Mouse (Mus musculus): ENCODE measurements around the gene Fmnl2. TPM values are rescaled to one million over a fixed set of nuclear protein-coding genes. Genes with fewer than 3 reads are reported as not detected.

Gene Fmnl2
- polyA plus RNA-seq, 1 experiment from 2014 or later, result 21.3 TPM

- Histone ChIP-seq H3K9me3 (replicated peaks; ENCODE audit: control insufficient read depth, low read length) (no peaks in the 10 kb centered on the region), H3K36me3 (ENCODE audit: control insufficient read depth, insufficient read depth, low read length) (no peaks in the 10 kb centered on the region), H3K4me1 (ENCODE audit: control insufficient read depth, insufficient read depth, low read length) (peaks cover 38% of the 10 kb centered on the region), H3K27ac (ENCODE audit: low read depth, low read length) (peak overlapping the region; percentile 45), H3K4me2 (ENCODE audit: low read length) (peak overlapping the region; percentile 40), H3K27me3 (replicated peaks; ENCODE audit: control insufficient read depth, insufficient read depth, low read length) (no peaks in the 10 kb centered on the region), H3K4me3 (ENCODE audit: low read depth, low read length) (0 out of 2 replicates have a peak overlapping the region, but pooled peaks have one; percentile 2), H3K9ac (ENCODE audit: low read length) (no peak overlapping the region; the same call in 1 of the 2 replicates)
- no peak for DNase-seq (ENCODE audit: low spot score)
- ATAC-seq, result no peak; the same call in 1 of the 2 replicates
Observed at GRCm38 (mm10) chr2:52959291-52959621, 101.6 kb downstream of the Fmnl2 start.

- no peaks in the 10 kb centered on the region for H3K27me3 ChIP-seq (replicated peaks; ENCODE audit: control insufficient read depth, insufficient read depth, low read length)
- no peaks in the 10 kb centered on the region for H3K36me3 ChIP-seq (ENCODE audit: control insufficient read depth, insufficient read depth, low read length)
- H3K4me3 ChIP-seq (ENCODE audit: low read depth, low read length), result no peak overlapping the region
- no peak overlapping the region for H3K27ac ChIP-seq (ENCODE audit: low read depth, low read length)
- DNase-seq (ENCODE audit: low spot score) (no peak), ATAC-seq (no peak)
- peaks cover 44% of the 10 kb centered on the region for H3K4me1 ChIP-seq (ENCODE audit: control insufficient read depth, insufficient read depth, low read length)
- no peak overlapping the region for H3K9ac ChIP-seq (ENCODE audit: low read length)
- H3K9me3 ChIP-seq (replicated peaks; ENCODE audit: control insufficient read depth, low read length), result no peaks in the 10 kb centered on the region
- H3K4me2 ChIP-seq (ENCODE audit: low read length), result no peak overlapping the region
- WGBS, result 44% methylated on average over 3 of the region's 3 CpGs
Observed at GRCm38 (mm10) chr2:52959982-52960381, 102.3 kb downstream of the Fmnl2 start.

- Histone ChIP-seq H3K4me2 (ENCODE audit: low read length) (no peak overlapping the region), H3K36me3 (ENCODE audit: control insufficient read depth, insufficient read depth, low read length) (no peaks in the 10 kb centered on the region), H3K9ac (ENCODE audit: low read length) (no peak overlapping the region), H3K27ac (ENCODE audit: low read depth, low read length) (no peak overlapping the region), H3K4me3 (ENCODE audit: low read depth, low read length) (no peak overlapping the region), H3K9me3 (replicated peaks; ENCODE audit: control insufficient read depth, low read length) (no peaks in the 10 kb centered on the region), H3K27me3 (replicated peaks; ENCODE audit: control insufficient read depth, insufficient read depth, low read length) (no peaks in the 10 kb centered on the region), H3K4me1 (ENCODE audit: control insufficient read depth, insufficient read depth, low read length) (peaks cover 44% of the 10 kb centered on the region)
- 70% methylated on average over 2 of the region's 2 CpGs for WGBS
- ATAC-seq, result no peak
- DNase-seq (ENCODE audit: low spot score), result no peak
Observed at GRCm38 (mm10) chr2:52960697-52961096, 103.0 kb downstream of the Fmnl2 start.

GRCm38 (mm10) chr2:52963439-52963838, 105.8 kb downstream of the Fmnl2 start:
- ATAC-seq (no peak), DNase-seq (ENCODE audit: low spot score) (no peak)
- WGBS, result 62% methylated on average over 1 of the region's 1 CpGs

GRCm38 (mm10) chr2:52964386-52964928, 106.8 kb downstream of the Fmnl2 start:
- Histone ChIP-seq H3K36me3 (ENCODE audit: control insufficient read depth, insufficient read depth, low read length) (no peaks in the 10 kb centered on the region), H3K27me3 (replicated peaks; ENCODE audit: control insufficient read depth, insufficient read depth, low read length) (no peaks in the 10 kb centered on the region), H3K4me2 (ENCODE audit: low read length) (no peak overlapping the region), H3K9me3 (replicated peaks; ENCODE audit: control insufficient read depth, low read length) (no peaks in the 10 kb centered on the region), H3K4me3 (ENCODE audit: low read depth, low read length) (no peak overlapping the region), H3K9ac (ENCODE audit: low read length) (no peak overlapping the region), H3K4me1 (ENCODE audit: control insufficient read depth, insufficient read depth, low read length) (peaks cover 23% of the 10 kb centered on the region), H3K27ac (ENCODE audit: low read depth, low read length) (no peak overlapping the region)
- ATAC-seq (no peak), DNase-seq (ENCODE audit: low spot score) (no peak)
- WGBS, result 23% methylated on average over 7 of the region's 7 CpGs

More at GRCm38 (mm10) chr2:52963439-52963838, 105.8 kb downstream of the Fmnl2 start:
- no peaks in the 10 kb centered on the region for H3K27me3 ChIP-seq (replicated peaks; ENCODE audit: control insufficient read depth, insufficient read depth, low read length)
- H3K4me1 ChIP-seq (ENCODE audit: control insufficient read depth, insufficient read depth, low read length), result peaks cover 33% of the 10 kb centered on the region
- no peak overlapping the region for H3K27ac ChIP-seq (ENCODE audit: low read depth, low read length)
- H3K4me2 ChIP-seq (ENCODE audit: low read length), result no peak overlapping the region
- H3K36me3 ChIP-seq (ENCODE audit: control insufficient read depth, insufficient read depth, low read length), result no peaks in the 10 kb centered on the region
- H3K9ac ChIP-seq (ENCODE audit: low read length), result no peak overlapping the region
- H3K9me3 ChIP-seq (replicated peaks; ENCODE audit: control insufficient read depth, low read length), result no peaks in the 10 kb centered on the region
- no peak overlapping the region for H3K4me3 ChIP-seq (ENCODE audit: low read depth, low read length)

- Histone ChIP-seq H3K27me3 (replicated peaks; ENCODE audit: control insufficient read depth, insufficient read depth, low read length) (no peaks in the 10 kb centered on the region), H3K4me1 (ENCODE audit: control insufficient read depth, insufficient read depth, low read length) (peaks cover 18% of the 10 kb centered on the region), H3K4me3 (ENCODE audit: low read depth, low read length) (no peak overlapping the region), H3K4me2 (ENCODE audit: low read length) (no peak overlapping the region), H3K27ac (ENCODE audit: low read depth, low read length) (no peak overlapping the region), H3K9me3 (replicated peaks; ENCODE audit: control insufficient read depth, low read length) (no peaks in the 10 kb centered on the region), H3K36me3 (ENCODE audit: control insufficient read depth, insufficient read depth, low read length) (no peaks in the 10 kb centered on the region), H3K9ac (ENCODE audit: low read length) (no peak overlapping the region)
- DNase-seq (ENCODE audit: low spot score) (no peak), ATAC-seq (no peak)
- WGBS, result 77% methylated on average over 5 of the region's 5 CpGs
Observed at GRCm38 (mm10) chr2:52966227-52966626, 108.6 kb downstream of the Fmnl2 start.

GRCm38 (mm10) chr2:52966820-52967460, 109.3 kb downstream of the Fmnl2 start:
- Histone ChIP-seq H3K4me2 (ENCODE audit: low read length) (no peak overlapping the region), H3K4me1 (ENCODE audit: control insufficient read depth, insufficient read depth, low read length) (peaks cover 18% of the 10 kb centered on the region), H3K27me3 (replicated peaks; ENCODE audit: control insufficient read depth, insufficient read depth, low read length) (no peaks in the 10 kb centered on the region), H3K27ac (ENCODE audit: low read depth, low read length) (no peak overlapping the region), H3K36me3 (ENCODE audit: control insufficient read depth, insufficient read depth, low read length) (no peaks in the 10 kb centered on the region), H3K9me3 (replicated peaks; ENCODE audit: control insufficient read depth, low read length) (no peaks in the 10 kb centered on the region), H3K4me3 (ENCODE audit: low read depth, low read length) (no peak overlapping the region), H3K9ac (ENCODE audit: low read length) (no peak overlapping the region)
- ATAC-seq, result no peak
- no peak for DNase-seq (ENCODE audit: low spot score)
- 89% methylated on average over 12 of the region's 12 CpGs for WGBS

DNA sequence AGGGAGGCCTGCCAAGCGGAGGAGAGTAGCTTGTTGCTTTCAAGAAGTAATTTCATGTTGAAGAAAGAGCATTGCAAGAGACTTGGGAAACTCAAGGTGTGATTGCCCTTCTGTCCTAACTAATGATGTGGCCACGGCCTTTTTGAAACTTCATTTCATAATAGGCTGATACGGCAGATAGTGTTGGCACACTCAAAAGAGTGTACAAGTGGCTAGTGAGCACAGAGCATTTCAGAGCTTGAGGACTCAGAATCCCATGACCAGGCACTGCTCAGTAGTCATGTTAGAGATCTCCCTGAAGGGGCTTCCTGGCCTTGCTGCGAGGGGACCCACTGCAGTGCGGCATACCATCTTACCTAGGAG, 109.8 kb downstream of the Fmnl2 start:
- Histone ChIP-seq H3K4me2 (ENCODE audit: low read length) (no peak overlapping the region), H3K27ac (ENCODE audit: low read depth, low read length) (no peak overlapping the region), H3K36me3 (ENCODE audit: control insufficient read depth, insufficient read depth, low read length) (no peaks in the 10 kb centered on the region), H3K27me3 (replicated peaks; ENCODE audit: control insufficient read depth, insufficient read depth, low read length) (no peaks in the 10 kb centered on the region), H3K9ac (ENCODE audit: low read length) (no peak overlapping the region), H3K9me3 (replicated peaks; ENCODE audit: control insufficient read depth, low read length) (no peaks in the 10 kb centered on the region), H3K4me1 (ENCODE audit: control insufficient read depth, insufficient read depth, low read length) (peaks cover 18% of the 10 kb centered on the region), H3K4me3 (ENCODE audit: low read depth, low read length) (no peak overlapping the region)
- WGBS, result 95% methylated on average over 5 of the region's 5 CpGs
- ATAC-seq, result no peak
- no peak for DNase-seq (ENCODE audit: low spot score)

DNA sequence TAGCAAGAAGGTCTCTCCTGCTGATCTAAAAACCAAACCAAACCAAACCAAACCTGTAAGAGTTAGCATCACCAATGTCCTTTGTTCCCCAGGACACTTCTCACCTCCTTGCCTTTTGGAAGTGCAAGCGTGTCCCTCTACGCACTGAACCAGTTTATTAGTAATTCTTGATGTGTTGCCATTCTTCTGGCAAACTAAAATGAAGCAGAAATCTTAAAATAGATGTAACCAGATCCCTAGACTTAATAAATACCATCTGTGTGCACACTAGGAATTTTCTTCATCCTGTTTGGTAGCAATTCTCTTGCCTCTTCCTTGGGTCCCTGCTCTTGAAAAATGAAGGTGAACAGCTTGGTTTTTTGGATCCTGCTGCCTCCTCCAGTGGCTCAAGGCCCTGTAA, 111.2 kb downstream of the Fmnl2 start:
- 96% methylated on average over 2 of the region's 2 CpGs for WGBS
- no peak overlapping the region for H3K27ac ChIP-seq (ENCODE audit: low read depth, low read length)
- H3K27me3 ChIP-seq (replicated peaks; ENCODE audit: control insufficient read depth, insufficient read depth, low read length), result no peaks in the 10 kb centered on the region

More for the DNA sequence above, 111.2 kb downstream of the Fmnl2 start:
- DNase-seq (ENCODE audit: low spot score) (no peak), ATAC-seq (no peak)
- H3K4me2 ChIP-seq (ENCODE audit: low read length), result no peak overlapping the region
- peaks cover 10% of the 10 kb centered on the region for H3K4me1 ChIP-seq (ENCODE audit: control insufficient read depth, insufficient read depth, low read length)
- no peak overlapping the region for H3K9ac ChIP-seq (ENCODE audit: low read length)
- H3K9me3 ChIP-seq (replicated peaks; ENCODE audit: control insufficient read depth, low read length), result no peaks in the 10 kb centered on the region
- H3K36me3 ChIP-seq (ENCODE audit: control insufficient read depth, insufficient read depth, low read length), result no peaks in the 10 kb centered on the region
- no peak overlapping the region for H3K4me3 ChIP-seq (ENCODE audit: low read depth, low read length)
